Mouse (Mus musculus) liver, embryonic 16.5 days (tissue): ENCODE results near the gene Pcgf2. TPM values are rescaled to one million over a fixed set of nuclear protein-coding genes. Genes with fewer than 3 reads are reported as not detected.
"Not testable (repeated sequence)": the region's sequence is repeated elsewhere in the genome, so short reads cannot be mapped to it uniquely, and the experiment has no call there.

Source experiments
- ATAC-seq: fragments of 200-750 bp; cut with Nextera tagmentation; 2 replicates; pipeline ENCODE4 v1.8.0; 2017; ENCODE audit warnings: low read depth, mild to moderate bottlenecking, moderate number of reproducible peaks, moderate library complexity
- H3K27ac ChIP-seq: fragments of 300-500 bp; sonication (generic); 2 replicates; pipeline ENCODE4 v1.5.1; 2014; ENCODE audit warnings: mild to moderate bottlenecking, low read length
- H3K27me3 ChIP-seq: fragments of 300-500 bp; sonication (generic); 2 replicates; pipeline ENCODE4 v1.6.1; 2014; ENCODE audit warnings: low read depth, low read length, mixed read lengths; ENCODE audit not compliant: control insufficient read depth, insufficient read depth
- H3K36me3 ChIP-seq: fragments of 300-500 bp; sonication (generic); 2 replicates; pipeline ENCODE4 v1.6.1; 2014; ENCODE audit warnings: mild to moderate bottlenecking; ENCODE audit not compliant: control insufficient read depth, insufficient read depth
- H3K4me1 ChIP-seq: fragments of 300-500 bp; sonication (generic); 2 replicates; pipeline ENCODE4 v1.6.1; 2014; ENCODE audit warnings: low read depth, low read length, mixed read lengths; ENCODE audit not compliant: control insufficient read depth
- H3K4me2 ChIP-seq: fragments of 300-500 bp; sonication (generic); 2 replicates; pipeline ENCODE4 v1.6.1; 2014; ENCODE audit warnings: low read depth, low read length, mixed read lengths
- H3K4me3 ChIP-seq: fragments of 300-500 bp; sonication (generic); 2 replicates; pipeline ENCODE4 v1.5.1; 2014; ENCODE audit warnings: low read depth, mild to moderate bottlenecking, low read length
- H3K9ac ChIP-seq: fragments of 300-500 bp; sonication (generic); 2 replicates; pipeline ENCODE4 v1.6.1; 2014; ENCODE audit warnings: low read depth, low read length
- H3K9me3 ChIP-seq: fragments of 300-500 bp; sonication (generic); replicated peaks from 2 replicates; pipeline ENCODE4 v1.6.1; 2016; ENCODE audit warnings: low read length; ENCODE audit not compliant: control insufficient read depth
- WGBS: fragments of 180-500 bp; shearing (Covaris S2); extraction: QIAGEN DNeasy Blood & Tissue Kit; methylation state at CpG from one replicate; pipeline ENCODE4 v1.1.7; 2014; ENCODE audit not compliant: insufficient replicate concordance; 5-methylcytosine and 5-hydroxymethylcytosine counted together
- polyA plus RNA-seq: library from polyadenylated mRNA; unstranded; fragments of >200 nt; fragmentation: Nextera tagmentation; extraction: Ambion mirVana; gene quantifications from 2 replicates; pipeline ENCODE4 v1.2.1, GENCODE M21; 2015

The Pcgf2 gene
- polyA plus RNA-seq, 1 experiment from 2014 or later = 2.1 TPM

GRCm38 (mm10) chr11:97742157-97742556 is 41.9 kb upstream of the Pcgf2 start:
- Histone ChIP-seq H3K9me3 (no peaks in the 10 kb centered on the region), H3K4me1 (peaks cover 27% of the 10 kb centered on the region), H3K4me2 (no peak overlapping the region), H3K9ac (no peak overlapping the region), H3K4me3 (no peak overlapping the region), H3K27ac (no peak overlapping the region), H3K27me3 (no peaks in the 10 kb centered on the region), H3K36me3 (no peaks in the 10 kb centered on the region)
- WGBS = 75% methylated on average over 5 of the region's 5 CpGs
- ATAC-seq = no peak

DNA sequence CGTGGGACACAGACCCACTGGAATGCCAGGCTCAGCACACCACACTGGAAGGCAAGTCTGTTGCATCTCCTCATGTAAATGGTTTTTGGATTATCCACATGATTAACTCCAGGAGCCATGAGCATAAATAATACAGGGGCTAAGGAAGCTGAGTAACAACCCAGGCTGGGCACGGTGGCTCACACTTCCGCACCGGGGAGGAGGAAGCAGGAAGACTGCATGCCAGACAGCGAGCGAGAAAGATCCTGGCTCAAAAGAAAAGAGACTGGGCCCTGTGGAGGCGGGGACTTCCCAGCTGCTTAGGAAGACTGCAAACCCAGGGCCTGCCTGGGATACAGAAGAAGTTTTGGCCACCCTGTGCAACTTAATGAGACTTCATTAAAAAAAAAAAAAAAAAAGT is 39.9 kb upstream of the Pcgf2 start:
- Histone ChIP-seq H3K27ac (no peak overlapping the region), H3K4me2 (no peak overlapping the region), H3K4me3 (no peak overlapping the region), H3K9me3 (no peaks in the 10 kb centered on the region), H3K9ac (no peak overlapping the region), H3K36me3 (no peaks in the 10 kb centered on the region), H3K27me3 (no peaks in the 10 kb centered on the region), H3K4me1 (peaks cover 22% of the 10 kb centered on the region)
- no peak for ATAC-seq
- 52% methylated on average over 7 of the region's 7 CpGs for WGBS

DNA sequence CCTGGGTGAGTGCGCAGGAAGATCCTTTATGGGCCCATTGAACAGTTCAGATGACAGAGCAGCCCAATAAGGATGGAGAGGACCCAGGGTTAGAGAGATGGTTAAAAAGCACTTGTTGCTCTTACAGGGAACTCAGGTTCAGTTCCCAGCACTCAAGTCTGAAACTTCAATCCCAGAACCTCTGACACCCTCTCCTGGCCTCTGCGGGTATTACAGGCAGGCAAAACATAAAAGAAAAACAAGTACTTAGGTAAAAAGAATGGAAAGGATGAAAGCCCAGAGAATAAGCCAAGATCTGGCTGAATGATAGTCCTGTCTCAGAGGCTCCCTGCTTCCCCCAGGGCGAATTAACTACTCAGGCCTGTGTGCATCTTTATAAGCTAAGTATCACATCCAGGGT is 38.9 kb upstream of the Pcgf2 start:
- no peak for ATAC-seq
- H3K4me2 ChIP-seq = no peak overlapping the region
- 78% methylated on average over 3 of the region's 3 CpGs for WGBS
- no peak overlapping the region for H3K27ac ChIP-seq
- peaks cover 21% of the 10 kb centered on the region for H3K4me1 ChIP-seq
- H3K9me3 ChIP-seq = no peaks in the 10 kb centered on the region
- no peaks in the 10 kb centered on the region for H3K36me3 ChIP-seq
- H3K27me3 ChIP-seq = no peaks in the 10 kb centered on the region
- no peak overlapping the region for H3K4me3 ChIP-seq
- no peak overlapping the region for H3K9ac ChIP-seq

DNA sequence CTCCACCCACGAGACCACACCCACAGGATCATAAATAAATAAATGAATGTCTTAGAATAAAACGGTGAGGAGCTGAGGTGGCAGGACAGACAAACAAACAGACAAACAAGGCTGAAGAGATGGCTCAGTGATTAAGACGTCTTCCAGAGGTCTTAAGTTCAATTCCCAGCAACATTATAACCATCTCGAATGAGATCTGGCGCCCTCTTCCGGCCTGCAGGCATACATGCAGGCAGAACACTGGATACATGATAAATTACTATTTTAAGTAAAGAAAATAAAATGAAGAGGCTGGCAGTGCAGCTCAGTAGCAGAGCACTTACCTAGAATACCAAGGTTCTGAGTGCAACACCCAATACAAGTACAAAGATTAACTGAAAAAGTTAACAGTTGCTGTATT is 38.4 kb upstream of the Pcgf2 start:
- no peak for ATAC-seq
- Histone ChIP-seq H3K4me1 (peaks cover 17% of the 10 kb centered on the region), H3K9me3 (no peaks in the 10 kb centered on the region), H3K4me3 (no peak overlapping the region), H3K36me3 (no peaks in the 10 kb centered on the region), H3K27ac (no peak overlapping the region), H3K9ac (no peak overlapping the region), H3K27me3 (no peaks in the 10 kb centered on the region), H3K4me2 (no peak overlapping the region)
- 56% methylated on average over 6 of the region's 6 CpGs for WGBS

DNA sequence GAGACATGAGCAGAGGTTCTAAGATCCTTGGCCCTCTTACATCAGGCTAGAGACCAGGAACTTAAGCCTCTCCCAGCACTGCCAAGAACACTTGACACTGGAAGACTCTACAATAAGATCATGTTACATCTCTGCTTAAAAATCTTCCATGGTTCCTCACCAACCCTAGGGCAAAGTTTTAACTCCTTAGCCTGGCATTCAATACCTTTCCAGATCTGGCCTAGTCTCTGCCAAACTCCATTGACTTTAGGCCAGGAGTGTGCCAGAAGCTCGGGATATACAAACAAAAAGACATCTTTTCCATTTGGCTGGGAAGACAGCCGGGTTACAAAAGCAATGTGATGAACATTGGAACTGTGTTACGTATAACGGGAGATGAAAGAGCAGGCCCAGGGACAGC is 37.3 kb upstream of the Pcgf2 start:
- Histone ChIP-seq H3K27me3 (no peaks in the 10 kb centered on the region), H3K4me1 (peaks cover 7% of the 10 kb centered on the region), H3K9ac (no peak overlapping the region), H3K27ac (no peak overlapping the region), H3K4me2 (no peak overlapping the region), H3K9me3 (no peaks in the 10 kb centered on the region), H3K4me3 (no peak overlapping the region), H3K36me3 (no peaks in the 10 kb centered on the region)
- ATAC-seq = no peak
- WGBS = 66% methylated on average over 4 of the region's 4 CpGs

- Histone ChIP-seq H3K4me1 (peaks cover 7% of the 10 kb centered on the region), H3K4me3 (no peak overlapping the region), H3K36me3 (no peaks in the 10 kb centered on the region), H3K27ac (no peak overlapping the region), H3K9me3 (no peaks in the 10 kb centered on the region), H3K4me2 (no peak overlapping the region), H3K9ac (no peak overlapping the region), H3K27me3 (no peaks in the 10 kb centered on the region)
- WGBS = 68% methylated on average over 5 of the region's 5 CpGs
- ATAC-seq = no peak
Measured at GRCm38 (mm10) chr11:97736645-97737044, 36.3 kb upstream of the Pcgf2 start.

- not testable (repeated sequence) for H3K9ac ChIP-seq, H3K27ac ChIP-seq, H3K4me2 ChIP-seq, H3K9me3 ChIP-seq, H3K36me3 ChIP-seq, H3K4me3 ChIP-seq, H3K27me3 ChIP-seq, ATAC-seq, H3K4me1 ChIP-seq
- WGBS = 54% methylated on average over 5 of the region's 5 CpGs
Measured at GRCm38 (mm10) chr11:97734810-97735209, 34.5 kb upstream of the Pcgf2 start.

- no peaks in the 10 kb centered on the region for H3K27me3 ChIP-seq
- no peak overlapping the region for H3K27ac ChIP-seq
- ATAC-seq = no peak
- H3K9me3 ChIP-seq = no peaks in the 10 kb centered on the region
- no peaks in the 10 kb centered on the region; the same call in 1 of the 2 replicates for H3K4me1 ChIP-seq
- H3K36me3 ChIP-seq = no peaks in the 10 kb centered on the region; the same call in 1 of the 2 replicates
- no peak overlapping the region for H3K4me3 ChIP-seq
- H3K9ac ChIP-seq = no peak overlapping the region
- no peak overlapping the region for H3K4me2 ChIP-seq
- 36% methylated on average over 10 of the region's 10 CpGs for WGBS
Measured at GRCm38 (mm10) chr11:97733689-97734088, 33.4 kb upstream of the Pcgf2 start.

- H3K4me2 ChIP-seq = no peak overlapping the region
- no peaks in the 10 kb centered on the region for H3K9me3 ChIP-seq
- no peak overlapping the region for H3K27ac ChIP-seq
- no peak overlapping the region for H3K4me3 ChIP-seq
- no peaks in the 10 kb centered on the region for H3K27me3 ChIP-seq
- H3K4me1 ChIP-seq = no peaks in the 10 kb centered on the region; the same call in 1 of the 2 replicates
- peaks cover 5% of the 10 kb centered on the region for H3K36me3 ChIP-seq
- no peak for ATAC-seq
- 62% methylated on average over 7 of the region's 7 CpGs for WGBS
- no peak overlapping the region for H3K9ac ChIP-seq
Measured at GRCm38 (mm10) chr11:97728730-97729129, 28.4 kb upstream of the Pcgf2 start.
